Mouse (Mus musculus) thymus, postnatal 0 days (tissue): ENCODE measurements around the gene Rnf150. TPM values are rescaled to one million over a fixed set of nuclear protein-coding genes. Genes with fewer than 3 reads are reported as not detected.

Experiments
- DNase-seq: peaks from one replicate; pipeline ENCODE4 v3.0.0-alpha.2; 2015; ENCODE audit warnings: low spot score
- polyA plus RNA-seq: library from polyadenylated mRNA; unstranded; fragments of >200 nt; fragmentation: Nextera tagmentation; extraction: Ambion mirVana; gene quantifications from 2 replicates; pipeline ENCODE4 v1.2.1, GENCODE M21; 2015

The Rnf150 gene
- polyA plus RNA-seq, 1 experiment from 2014 or later: 0.33 TPM

DNA sequence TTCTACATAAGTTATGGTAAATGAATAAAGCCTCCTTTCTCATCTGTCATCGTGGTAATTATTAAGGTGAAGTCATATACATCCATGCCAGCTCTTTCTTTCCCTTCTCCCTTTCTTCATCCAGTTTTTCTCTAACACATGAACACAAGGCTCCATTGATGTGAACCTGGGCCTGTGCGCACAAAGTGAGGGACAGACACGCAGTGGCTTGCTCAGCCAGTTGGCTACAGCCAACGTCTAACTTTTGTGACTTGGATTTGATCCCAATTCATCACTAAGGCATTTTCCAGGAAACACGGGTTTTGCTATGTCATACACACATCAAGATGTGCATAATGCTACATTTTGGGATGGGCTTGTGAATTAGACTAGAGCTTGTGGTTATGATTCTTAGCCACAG is 146.3 kb downstream of the Rnf150 start:
- no peak for DNase-seq

DNA sequence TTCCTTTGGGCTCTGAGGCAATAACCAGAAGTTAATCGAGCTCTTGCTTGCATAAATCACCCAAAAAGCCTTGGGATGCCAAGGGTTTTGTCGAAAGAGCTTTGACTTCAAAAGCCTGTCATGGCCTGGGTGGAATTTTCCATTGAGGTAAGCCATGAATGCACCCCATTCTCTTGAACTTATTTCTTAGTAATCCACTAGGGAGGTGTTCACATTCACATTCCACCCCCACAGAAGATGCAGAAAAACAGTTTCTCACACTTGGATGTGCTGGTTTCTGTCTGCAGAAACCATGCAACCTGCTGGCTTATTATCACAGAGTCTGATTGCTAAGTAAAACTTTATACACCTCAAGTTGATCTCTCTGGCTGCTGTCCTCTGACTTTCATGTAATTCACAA is 148.1 kb downstream of the Rnf150 start:
- DNase-seq: no peak

DNA sequence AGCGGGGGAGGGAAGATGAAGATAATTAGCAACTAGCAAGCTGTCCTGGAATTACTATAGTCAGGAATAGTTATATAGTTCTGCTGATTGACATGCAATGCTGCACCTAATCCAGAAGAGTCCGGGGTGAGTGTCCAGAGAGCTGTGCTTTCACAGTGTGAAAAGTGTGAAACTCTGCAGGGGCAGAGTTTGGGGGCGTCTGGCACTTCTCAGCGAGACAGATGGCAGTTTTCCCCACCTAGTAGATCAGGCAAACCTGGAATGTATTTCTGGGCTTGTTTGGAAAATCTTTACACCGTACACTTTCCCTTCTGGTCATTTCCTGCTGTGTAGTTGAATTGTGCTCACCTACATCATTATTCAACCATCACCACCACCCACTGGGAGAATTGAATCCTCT is 148.6 kb downstream of the Rnf150 start:
- no peak for DNase-seq

DNA sequence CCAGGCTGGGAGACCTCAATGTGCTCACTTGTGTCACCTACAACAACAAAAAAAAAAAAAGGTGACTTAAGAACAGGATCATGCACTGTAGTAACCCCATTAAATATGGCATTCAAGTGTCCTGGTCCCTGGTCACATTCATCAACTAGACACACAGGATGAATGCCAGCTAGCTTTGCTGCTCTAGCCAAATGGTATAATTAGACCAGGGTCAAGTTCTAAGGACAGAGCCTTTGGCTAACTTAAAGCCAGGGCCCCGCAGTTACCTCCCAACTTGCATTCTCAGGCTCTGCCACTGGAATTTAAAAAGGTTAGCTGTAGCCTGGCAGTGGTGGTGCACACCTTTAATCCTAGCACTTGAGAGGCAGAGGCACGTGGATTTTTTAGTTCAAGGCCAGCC is 165.1 kb downstream of the Rnf150 start:
- DNase-seq: no peak

DNA sequence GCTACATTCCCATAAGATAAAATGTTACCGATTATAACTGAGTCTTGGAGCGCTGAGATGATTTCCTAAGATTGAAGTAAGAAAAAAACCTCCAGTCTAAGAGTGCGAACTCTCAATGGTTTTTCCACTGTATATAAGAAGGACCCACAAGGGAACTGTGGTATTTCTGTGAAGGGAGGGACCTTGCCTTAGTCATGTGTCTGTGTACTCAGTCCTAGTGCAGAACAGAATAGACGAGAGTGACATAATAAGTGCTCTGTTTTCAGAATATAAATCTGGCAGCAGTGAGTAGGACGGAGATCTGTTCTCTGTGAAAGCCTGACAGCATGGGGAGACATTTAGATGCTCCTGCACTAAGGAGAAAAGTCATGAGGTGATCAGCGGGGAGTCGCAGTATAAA is 169.6 kb downstream of the Rnf150 start:
- DNase-seq: no peak

DNA sequence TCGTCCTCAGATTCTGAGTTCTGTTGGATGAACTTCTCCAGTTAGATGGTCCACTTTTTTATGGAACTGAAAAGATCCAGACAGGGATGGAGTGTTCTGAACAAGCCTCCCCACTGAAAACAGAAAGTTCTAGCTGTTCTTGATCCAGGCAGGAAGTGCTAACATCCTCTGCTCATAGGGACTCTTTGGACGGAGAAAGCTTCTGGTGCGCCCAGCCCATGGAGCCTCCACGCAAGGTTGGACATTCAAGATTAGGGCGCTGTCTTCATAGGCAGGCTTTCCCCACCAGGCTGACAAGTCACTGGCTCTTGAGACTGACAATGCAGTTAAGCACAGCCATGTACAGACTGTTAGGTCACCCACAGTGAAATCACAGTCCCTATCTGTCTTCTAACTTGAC is 172.0 kb downstream of the Rnf150 start:
- DNase-seq: no peak

DNA sequence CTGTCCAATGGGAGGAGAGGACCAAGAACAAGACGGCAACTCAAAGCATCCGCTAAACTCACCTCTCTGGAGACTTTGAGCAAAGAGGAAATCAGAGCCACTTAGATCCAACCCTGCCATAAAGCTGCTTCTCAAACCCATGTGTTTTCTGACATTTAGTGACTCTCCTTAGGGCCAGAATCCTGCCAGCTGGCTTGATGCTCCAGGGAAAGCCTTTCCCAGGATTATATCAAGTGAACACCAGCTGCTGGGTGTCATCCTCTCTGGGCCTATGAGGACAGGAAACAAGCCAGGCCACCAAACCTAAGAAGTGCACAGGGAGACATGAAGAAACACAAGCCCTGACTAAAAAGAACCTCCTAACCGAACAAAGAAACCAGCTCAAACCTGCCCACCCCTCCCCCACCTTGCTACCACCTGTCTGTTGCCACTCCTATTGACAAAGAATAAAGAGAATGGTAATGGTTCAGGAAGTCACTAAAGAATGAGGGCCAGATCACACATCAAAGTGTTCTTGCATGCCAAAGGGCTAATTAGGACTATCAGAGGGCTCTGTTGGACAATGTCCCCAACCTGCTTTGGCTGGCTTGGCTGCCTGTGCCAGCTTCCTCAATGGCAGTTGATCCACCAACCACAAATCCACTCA is 173.5 kb downstream of the Rnf150 start:
- no peak for DNase-seq

DNA sequence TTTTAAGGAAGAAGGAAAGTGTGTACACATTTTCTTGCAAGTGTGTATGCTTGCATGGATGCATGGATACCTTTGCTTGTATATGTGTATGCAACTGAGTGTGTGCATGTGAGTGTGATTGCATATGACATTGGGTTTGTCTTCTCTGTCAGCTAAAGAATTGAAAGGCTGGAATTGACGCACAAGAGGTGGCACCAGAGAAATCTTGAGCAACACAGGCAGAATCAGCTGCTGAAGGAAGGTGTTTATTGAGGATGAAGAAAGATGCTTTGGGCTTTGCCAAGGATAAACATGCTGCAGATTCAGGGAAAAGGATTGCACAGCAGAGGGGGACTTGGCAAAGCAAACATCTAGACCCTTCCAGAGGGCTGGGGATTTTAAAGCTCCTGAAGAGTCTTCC is 174.2 kb downstream of the Rnf150 start:
- no peak for DNase-seq

DNA sequence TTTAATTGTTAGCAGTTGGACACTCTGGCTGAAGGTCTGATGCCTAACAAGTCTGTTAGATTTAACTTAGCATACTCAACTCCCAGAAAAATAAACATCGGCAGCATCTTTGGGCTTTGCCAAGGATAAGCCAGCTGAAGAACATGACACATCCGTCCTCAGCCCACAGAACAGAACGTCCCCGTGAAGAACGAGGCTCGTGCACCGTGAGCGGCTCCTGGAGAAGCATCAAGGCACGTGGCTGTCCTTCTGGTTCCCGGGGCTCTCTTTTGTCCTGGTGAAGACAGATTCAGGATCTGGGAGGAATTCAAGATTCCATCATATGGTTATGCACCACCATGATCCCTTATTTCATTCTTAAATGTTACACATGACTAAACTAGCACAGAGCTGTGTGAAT is 175.4 kb downstream of the Rnf150 start:
- no peak for DNase-seq

DNA sequence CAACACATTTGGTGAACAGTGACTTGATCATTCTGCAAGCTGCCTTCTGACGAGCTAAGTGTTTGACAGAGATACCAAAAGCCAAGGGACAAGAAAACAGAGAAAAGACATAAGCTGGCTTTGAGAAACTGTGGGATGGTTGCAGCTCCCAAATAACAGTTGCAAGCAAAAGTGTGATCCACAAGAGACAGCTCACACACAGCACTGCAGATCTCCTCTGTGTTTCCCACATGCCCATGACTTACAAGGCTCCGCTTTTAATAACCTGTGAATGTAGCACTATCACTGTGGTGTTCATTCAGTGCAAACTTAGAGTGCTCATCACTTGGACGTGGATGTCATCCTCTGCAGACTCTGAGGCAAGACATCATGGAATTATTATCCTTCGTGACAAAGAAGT is 178.3 kb downstream of the Rnf150 start:
- DNase-seq: no peak

DNA sequence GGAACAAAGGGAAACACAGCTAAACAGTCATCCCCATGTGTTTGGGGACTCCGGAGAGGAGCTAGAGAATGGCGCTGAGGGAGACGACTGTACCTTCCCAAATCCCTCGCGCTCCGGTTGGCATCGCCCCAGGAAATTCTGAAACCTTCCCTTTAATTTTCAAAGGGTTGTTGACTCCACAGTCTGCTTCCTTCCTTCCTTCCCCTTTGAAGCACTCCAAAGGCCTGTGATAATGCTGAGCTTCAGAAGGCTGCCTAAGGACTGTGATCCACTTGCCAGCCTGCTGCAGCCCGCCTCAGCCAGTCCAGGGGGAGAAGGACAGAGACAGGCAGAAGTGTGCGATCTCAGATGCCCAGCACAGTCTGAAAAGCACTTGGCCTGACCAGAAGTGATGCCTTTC is 183.8 kb downstream of the Rnf150 start:
- DNase-seq: no peak

DNA sequence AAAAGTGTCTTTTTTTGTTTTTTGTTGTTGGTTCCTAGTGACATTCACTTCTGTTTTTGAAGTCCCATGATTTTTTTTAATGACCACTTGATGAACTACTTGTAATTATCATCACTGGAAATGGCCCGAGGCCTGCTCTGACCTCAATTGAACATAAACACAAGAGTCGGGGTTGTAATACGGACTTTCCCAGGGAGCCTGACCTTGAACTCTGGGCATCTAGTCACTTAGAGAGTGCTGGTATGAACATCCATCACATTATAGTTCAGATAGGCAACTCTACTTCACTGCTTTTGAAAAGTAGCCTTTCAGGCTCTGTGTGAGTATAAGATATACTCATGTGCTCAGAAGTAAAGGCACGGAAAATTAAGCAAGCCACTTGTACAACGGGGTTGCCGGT is 185.4 kb downstream of the Rnf150 start:
- DNase-seq: no peak

DNA sequence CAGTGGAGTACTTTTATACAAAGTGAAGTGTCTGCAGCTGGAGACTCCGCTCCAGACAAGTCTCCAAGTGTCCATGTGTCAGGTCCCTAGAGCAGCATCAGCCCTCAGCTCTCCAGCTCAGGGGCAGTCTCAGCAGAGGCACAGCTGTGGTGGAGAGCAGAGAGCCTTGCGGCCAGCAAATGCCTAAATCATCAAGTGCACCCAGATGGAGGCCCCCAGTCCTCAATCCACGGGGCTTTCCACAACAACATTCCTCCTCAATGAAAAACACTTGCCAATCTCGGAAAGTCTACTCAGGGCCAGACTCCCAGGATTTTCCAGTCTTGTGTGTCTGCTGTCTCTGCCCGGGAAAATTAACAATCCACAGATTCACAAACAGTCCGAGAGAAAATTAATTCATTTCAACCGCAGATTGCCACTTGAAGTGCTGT is 186.0 kb downstream of the Rnf150 start:
- no peak for DNase-seq

DNA sequence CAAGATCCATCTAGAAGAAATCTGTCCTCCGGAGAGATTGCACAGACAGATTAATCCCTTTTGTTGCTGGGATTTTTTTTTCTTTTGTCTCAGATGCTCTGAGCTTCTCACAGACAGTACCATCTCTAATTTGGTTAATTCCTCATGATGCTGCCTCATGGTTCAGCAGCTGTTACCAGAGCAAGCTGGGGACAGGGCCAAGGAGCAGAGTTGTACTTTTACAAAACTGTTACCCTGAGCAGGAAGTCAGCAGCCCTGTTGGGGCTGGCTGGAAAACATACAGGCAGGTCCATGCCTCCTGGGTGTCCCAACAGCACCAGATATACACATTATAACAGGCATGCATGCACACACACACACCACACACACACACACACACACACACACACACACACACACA is 186.5 kb downstream of the Rnf150 start:
- no peak for DNase-seq

DNA sequence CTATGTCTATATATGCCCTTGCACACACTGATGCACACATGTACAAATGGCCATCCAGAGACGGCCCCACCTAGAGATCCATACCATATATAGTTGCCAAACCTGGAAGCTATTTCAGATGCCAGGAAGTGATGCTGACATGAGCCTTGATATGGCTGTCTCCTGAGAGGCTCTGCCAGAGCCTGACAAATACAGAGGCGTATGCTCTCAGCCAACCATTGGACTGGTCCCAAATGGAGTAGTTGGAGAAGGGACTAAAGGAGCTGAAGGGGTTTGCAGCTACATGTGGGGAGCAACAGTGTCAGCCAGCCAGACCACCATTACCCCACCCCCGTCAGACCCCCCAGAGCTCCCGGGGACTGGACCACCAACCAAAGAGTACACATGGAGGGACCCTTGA is 189.7 kb downstream of the Rnf150 start:
- no peak for DNase-seq

DNA sequence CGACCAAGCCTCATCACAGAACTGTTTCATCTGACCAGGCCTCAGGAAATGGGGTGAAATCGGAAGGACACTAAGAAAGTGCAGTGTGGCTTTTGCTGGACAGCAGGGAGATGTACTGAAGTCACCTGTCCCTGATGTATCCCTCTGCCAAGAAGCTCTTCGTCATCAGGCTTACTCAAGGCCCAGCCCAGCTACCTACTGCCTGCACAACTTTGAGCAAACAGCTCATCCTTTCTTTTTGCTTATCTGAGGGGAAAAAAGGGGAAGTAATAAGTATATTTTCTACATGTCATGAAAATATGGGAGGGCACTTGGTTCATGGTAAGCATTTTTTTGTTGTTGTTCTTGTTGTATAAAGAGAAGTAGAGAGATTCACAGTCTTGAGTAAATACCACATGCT is 191.6 kb downstream of the Rnf150 start:
- DNase-seq: no peak

DNA sequence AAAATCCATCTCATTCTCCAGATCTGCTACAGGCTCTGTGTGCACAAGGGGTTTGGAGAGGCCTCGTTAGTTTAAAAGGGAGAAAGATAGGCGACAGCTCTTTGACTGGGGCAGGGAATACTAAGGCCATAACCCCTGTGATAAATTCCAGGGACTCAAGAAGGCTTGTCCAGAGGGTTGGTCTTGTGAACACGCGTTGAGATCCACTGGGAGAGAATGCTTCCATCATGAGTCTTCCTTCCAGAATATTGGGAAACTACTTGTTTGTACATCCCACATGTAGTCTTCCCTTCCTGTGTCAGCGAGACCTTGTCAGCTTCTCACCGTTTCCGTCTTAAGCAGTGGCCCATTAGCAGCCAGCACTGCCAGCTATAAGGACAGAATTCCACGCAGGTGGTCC is 195.8 kb downstream of the Rnf150 start:
- no peak for DNase-seq

DNA sequence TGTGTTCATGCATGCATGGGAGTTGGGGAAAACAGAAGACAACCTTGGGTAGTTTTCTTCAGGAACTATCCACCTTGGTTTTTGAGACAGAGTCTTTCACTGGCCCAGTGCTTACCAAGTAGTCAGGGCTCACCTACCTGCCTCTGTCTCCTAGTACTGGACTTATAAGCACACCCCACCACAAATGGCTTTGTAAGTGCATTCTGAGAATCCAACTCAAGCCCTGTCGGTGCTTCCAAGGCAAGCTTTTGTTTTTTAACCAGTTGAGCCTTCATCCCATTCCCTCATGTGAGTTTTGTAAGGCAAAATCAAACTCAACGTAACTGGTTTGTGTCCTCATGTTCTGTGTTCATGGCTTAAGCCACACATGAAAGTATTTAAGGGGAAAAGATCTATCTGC is 196.9 kb downstream of the Rnf150 start:
- no peak for DNase-seq

DNA sequence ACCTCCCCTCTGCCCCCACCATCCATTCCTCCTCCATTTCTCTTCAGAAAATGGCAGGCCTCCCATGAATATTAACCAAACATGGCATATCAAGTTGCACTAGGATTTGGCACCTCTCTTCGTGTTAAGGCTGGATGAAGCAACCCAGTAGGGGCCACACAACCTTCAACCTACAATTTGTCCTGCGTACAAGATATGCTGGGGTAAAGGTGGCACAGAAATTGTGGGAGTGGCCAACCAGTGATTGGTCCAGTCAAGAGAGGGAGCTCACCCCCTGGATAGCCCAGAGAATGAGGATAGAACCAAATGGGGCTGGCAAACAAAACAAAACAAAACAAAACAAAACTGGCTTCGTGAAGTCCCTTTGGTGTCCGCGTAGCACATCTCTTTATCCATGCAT is 198.1 kb downstream of the Rnf150 start:
- no peak for DNase-seq

DNA sequence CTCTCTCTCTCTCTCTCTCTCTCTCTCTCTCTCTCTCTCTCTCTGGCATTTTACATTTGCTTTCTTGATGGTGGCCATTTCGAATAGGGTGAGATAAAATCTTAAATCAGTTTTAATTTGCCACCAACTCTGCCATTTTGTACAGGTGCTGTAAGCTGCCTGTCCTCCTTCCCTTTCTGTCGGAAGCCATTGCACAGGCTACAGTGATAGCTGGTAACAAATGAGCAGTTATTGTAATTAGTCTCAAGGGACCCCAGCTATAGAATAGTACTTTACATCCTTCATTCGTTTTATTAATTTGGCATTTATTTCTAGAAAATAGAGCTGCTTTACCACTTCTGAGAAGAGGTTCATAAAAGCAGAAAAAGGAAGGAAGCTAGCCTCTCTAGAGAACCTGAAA is 198.7 kb downstream of the Rnf150 start:
- DNase-seq: no peak

DNA sequence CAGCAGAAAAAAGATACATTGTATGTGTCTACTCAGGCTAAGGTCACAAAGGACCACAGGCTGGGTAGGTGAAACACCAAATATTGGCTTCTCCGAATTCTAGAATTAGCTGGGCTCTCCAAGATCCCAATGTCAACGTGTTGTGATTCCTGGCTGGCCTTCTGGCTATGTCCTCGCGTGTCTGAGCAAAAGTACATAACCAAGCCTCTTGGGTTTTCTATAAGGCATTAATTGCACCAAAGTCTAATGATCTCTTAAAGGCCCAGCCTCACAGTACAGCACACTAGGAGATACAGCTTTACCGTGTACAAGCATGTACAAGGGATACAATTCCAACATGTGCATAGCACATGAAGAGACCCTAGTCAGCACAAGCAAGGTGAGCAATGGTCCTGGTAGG is 199.1 kb downstream of the Rnf150 start:
- no peak for DNase-seq

DNA sequence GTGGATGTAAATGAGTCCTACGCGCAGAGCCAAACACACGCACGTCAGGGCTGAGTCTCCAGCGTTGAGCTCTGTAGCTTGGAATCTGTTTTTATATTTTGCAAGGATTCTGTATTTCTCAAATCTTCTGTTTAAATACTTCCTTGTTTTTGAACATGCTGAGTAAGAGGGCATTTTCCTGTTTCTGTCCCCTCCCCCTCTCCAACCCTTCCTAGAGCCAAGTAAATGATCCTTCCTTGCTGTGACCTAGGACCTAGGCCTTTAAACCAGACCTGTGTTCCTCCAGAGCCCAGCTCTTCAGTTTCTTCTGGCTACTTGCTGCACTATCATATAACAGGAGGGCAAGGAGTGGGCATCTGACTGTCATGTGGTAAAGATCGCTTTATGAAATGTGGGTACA is 200.9 kb downstream of the Rnf150 start:
- no peak for DNase-seq

DNA sequence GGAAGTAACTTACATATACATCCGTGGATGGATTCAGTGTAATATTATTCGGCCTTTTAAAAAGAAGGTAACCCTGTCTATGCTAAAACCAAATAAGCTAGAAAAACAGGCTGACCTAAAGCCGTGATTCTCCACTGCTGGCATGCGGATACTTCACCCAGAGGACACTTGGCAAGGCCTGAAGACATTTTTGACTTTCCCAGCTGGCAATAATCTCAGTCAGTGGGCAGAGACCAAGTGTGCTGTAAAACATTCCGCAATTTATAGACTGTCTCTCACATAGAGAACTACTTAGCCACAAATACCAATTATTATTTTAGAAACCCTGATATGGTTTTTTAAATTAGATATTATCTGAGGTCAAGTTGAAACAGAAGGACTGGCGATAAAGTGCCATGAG is 202.9 kb downstream of the Rnf150 start:
- DNase-seq: no peak

DNA sequence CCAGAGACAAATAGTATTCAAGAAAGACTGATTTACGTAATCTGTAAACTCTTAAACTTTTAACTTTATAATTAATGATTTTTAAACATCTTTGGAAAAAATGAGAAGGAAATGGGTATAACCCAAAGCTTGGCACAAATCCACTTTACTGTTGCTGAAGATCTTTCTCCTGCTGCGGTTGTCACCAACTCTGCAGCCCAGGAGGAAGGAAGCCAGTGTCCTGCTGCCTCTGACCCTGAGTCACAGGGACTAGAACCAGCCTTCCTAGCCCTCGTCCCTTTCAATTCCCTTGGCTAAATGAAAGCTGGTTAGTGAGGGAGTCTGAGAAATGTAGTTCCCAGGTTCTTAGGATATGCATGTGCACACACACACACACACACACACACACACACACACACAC is 203.7 kb downstream of the Rnf150 start:
- no peak for DNase-seq
